In the genomic region with DNA sequence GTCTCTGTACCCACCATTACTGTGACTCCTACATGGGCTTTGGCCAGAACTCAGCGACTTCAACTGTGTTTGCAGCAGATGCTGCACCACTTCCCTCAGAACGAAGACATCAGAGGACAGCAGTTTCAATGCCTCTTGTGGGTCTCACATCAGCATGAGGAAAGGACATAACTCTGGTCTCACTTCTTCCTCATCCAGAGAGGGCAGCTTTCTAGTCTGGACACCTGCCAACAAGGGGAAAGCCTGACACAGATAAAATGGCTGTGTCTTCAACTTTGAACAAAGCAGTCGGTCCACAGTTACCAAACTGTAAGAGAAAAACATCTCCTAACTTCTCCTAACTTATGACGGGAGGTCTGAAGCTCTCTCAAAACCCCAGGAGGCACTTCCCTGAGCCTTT, we compare ENCODE assay signal across 29 mouse cellular contexts. TPM values are rescaled to one million over a fixed set of nuclear protein-coding genes. Genes with fewer than 3 reads are reported as not detected.
DNase-seq lines count a peak whose midpoint lies in the region; ATAC-seq and TF ChIP-seq lines count a peak whose summit lies in the region.
"Had no signal": no experiment of that assay in that cellular context is flagged by ENCODE, and none has a peak within 500 bp of the region (broad histone marks: within the 10 kb centered on the region; RNA-seq: fewer than 3 reads in every experiment).

No protein-coding gene starts in this region.

- TF ChIP-seq RAD21 in MEL (IDR thresholded peaks at IDR 0.05; ENCODE audit: low read depth, low read length), result no peak

- no peaks in the 10 kb centered on the region; the same call in 1 of the 2 replicates for H3K4me1 ChIP-seq in lung, embryonic 15.5 days
- H3K4me1 ChIP-seq in lung, adult 2 months (ENCODE audit: control insufficient read depth, insufficient read depth, low read length), result no peaks in the 10 kb centered on the region
- H3K4me1 ChIP-seq in lung, postnatal 0 days (ENCODE audit: insufficient read depth, low read depth, low read length), result no peaks in the 10 kb centered on the region
- no peaks in the 10 kb centered on the region for H3K4me1 ChIP-seq in MEL (ENCODE audit: control insufficient read depth in 1 of 2, insufficient read depth in 2 of 2, low read length in 2 of 2)
- H3K4me1 ChIP-seq: embryonic facial prominence, embryonic 13.5 days; embryonic facial prominence, embryonic 15.5 days; forebrain, embryonic 12.5 days; forebrain, embryonic 15.5 days had no signal

- H3K79me2 ChIP-seq in MEL (ENCODE audit: control insufficient read depth, insufficient read depth, low read length, poor library complexity), result no peaks in the 10 kb centered on the region

- no peaks in the 10 kb centered on the region for H3K27me3 ChIP-seq in lung, embryonic 15.5 days
- no peaks in the 10 kb centered on the region for H3K27me3 ChIP-seq in lung, postnatal 0 days (replicated peaks; ENCODE audit: insufficient read depth, low read length)
- peaks cover 0 to 1% of the 10 kb centered on the region in 2 experiments; a peak in 2 of 4 replicates for H3K27me3 ChIP-seq in MEL (ENCODE audit: control insufficient read depth in 1 of 2, insufficient read depth in 2 of 2, low read length in 2 of 2)
- H3K27me3 ChIP-seq: embryonic facial prominence, embryonic 13.5 days; embryonic facial prominence, embryonic 15.5 days; forebrain, embryonic 12.5 days; forebrain, embryonic 15.5 days had no signal

- no peaks in the 10 kb centered on the region for H3K36me3 ChIP-seq in lung, embryonic 15.5 days
- no peaks in the 10 kb centered on the region for H3K36me3 ChIP-seq in lung, postnatal 0 days (ENCODE audit: insufficient read depth, low read length)
- no peaks in the 10 kb centered on the region for H3K36me3 ChIP-seq in MEL (ENCODE audit: control insufficient read depth in 1 of 2, insufficient read depth in 2 of 2, low read length in 2 of 2)
- H3K36me3 ChIP-seq: embryonic facial prominence, embryonic 13.5 days; embryonic facial prominence, embryonic 15.5 days; forebrain, embryonic 10.5 days; forebrain, embryonic 12.5 days; forebrain, embryonic 15.5 days had no signal

- no peaks in the 10 kb centered on the region for H3K9me3 ChIP-seq in lung, embryonic 15.5 days
- H3K9me3 ChIP-seq in lung, postnatal 0 days (ENCODE audit: low read length), result no peaks in the 10 kb centered on the region
- H3K9me3 ChIP-seq in MEL (replicated peaks; ENCODE audit: insufficient read depth, low read length), result no peaks in the 10 kb centered on the region
- H3K9me3 ChIP-seq: embryonic facial prominence, embryonic 15.5 days; forebrain, embryonic 10.5 days; forebrain, embryonic 12.5 days; forebrain, embryonic 15.5 days had no signal

- no peak overlapping the region for H3K4me3 ChIP-seq in lung, embryonic 15.5 days
- no peak overlapping the region for H3K4me3 ChIP-seq in lung, adult 2 months (replicated peaks; ENCODE audit: extremely low read depth, low read depth, low read length)
- no peak overlapping the region for H3K4me3 ChIP-seq in lung, postnatal 0 days (ENCODE audit: low read depth, low read length)
- H3K4me3 ChIP-seq in MEL (ENCODE audit: control insufficient read depth in 1 of 2, insufficient read depth in 1 of 2, low read depth in 2 of 2, low read length in 2 of 2), result no peak overlapping the region
- H3K4me3 ChIP-seq: embryonic facial prominence, embryonic 13.5 days; embryonic facial prominence, embryonic 15.5 days; erythroblast, embryonic 14.5 days; forebrain, embryonic 10.5 days; forebrain, embryonic 12.5 days; forebrain, embryonic 15.5 days had no signal

- TF ChIP-seq CTCF in lung, adult 2 months (IDR thresholded peaks at IDR 0.05; ENCODE audit: insufficient read depth, low read length), result no peak
- TF ChIP-seq CTCF in lung, postnatal 0 days (IDR thresholded peaks at IDR 0.05), result no peak
- TF ChIP-seq CTCF in MEL (IDR thresholded peaks at IDR 0.05 in 2 of 3, conservative IDR thresholded peaks at IDR 0.05 in 1 of 3; ENCODE audit: control insufficient read depth in 1 of 3, insufficient read depth in 1 of 3, low read depth in 2 of 3, low read length in 3 of 3, poor library complexity in 1 of 3, severe bottlenecking in 1 of 3), result no peak

- ATAC-seq in lung, embryonic 15.5 days (ENCODE audit: borderline replicate concordance, extremely low read depth, low FRiP score, low TSS enrichment), result peak; percentile 64
- no peak for ATAC-seq in lung, postnatal 0 days
- ATAC-seq: forebrain, embryonic 15.5 days; forebrain, postnatal 0 days had no signal

- H3K4me2 ChIP-seq in lung, embryonic 15.5 days, result no peak overlapping the region
- H3K4me2 ChIP-seq in lung, postnatal 0 days (replicated peaks; ENCODE audit: low read depth, low read length), result no peak overlapping the region
- H3K4me2 ChIP-seq: embryonic facial prominence, embryonic 13.5 days; embryonic facial prominence, embryonic 15.5 days; forebrain, embryonic 12.5 days; forebrain, embryonic 15.5 days had no signal

- H3K27ac ChIP-seq in lung, embryonic 15.5 days, result 0 out of 2 replicates have a peak overlapping the region, but pooled peaks have one; percentile 15
- H3K27ac ChIP-seq in lung, postnatal 0 days (ENCODE audit: low read length), result no peak overlapping the region
- no peak overlapping the region for H3K27ac ChIP-seq in MEL (ENCODE audit: control insufficient read depth, low read depth, low read length)
- H3K27ac ChIP-seq: embryonic facial prominence, embryonic 13.5 days; embryonic facial prominence, embryonic 15.5 days; forebrain, embryonic 10.5 days; forebrain, embryonic 12.5 days; forebrain, embryonic 15.5 days had no signal

- no peak for TF ChIP-seq POLR2A in lung, adult 2 months (IDR thresholded peaks at IDR 0.05; ENCODE audit: borderline replicate concordance, extremely low read depth, low read depth, low read length)
- TF ChIP-seq POLR2A in MEL (IDR thresholded peaks at IDR 0.05; ENCODE audit: control insufficient read depth in 1 of 2, insufficient read depth in 1 of 2, low read depth in 1 of 2, low read length in 2 of 2, poor library complexity in 1 of 2), result no peak

- no peak overlapping the region for H3K9ac ChIP-seq in lung, embryonic 15.5 days
- H3K9ac ChIP-seq in lung, postnatal 0 days (replicated peaks; ENCODE audit: low read depth), result no peak overlapping the region
- no peak overlapping the region for H3K9ac ChIP-seq in MEL (ENCODE audit: control insufficient read depth, low read depth, low read length, poor library complexity, severe bottlenecking)
- H3K9ac ChIP-seq: embryonic facial prominence, embryonic 13.5 days; embryonic facial prominence, embryonic 15.5 days; forebrain, embryonic 12.5 days; forebrain, embryonic 15.5 days; forebrain, postnatal 0 days had no signal

- WGBS in lung, embryonic 15.5 days, result 46% methylated on average over 4 of the region's 4 CpGs
- WGBS in lung, adult 2 months, result 66% methylated on average over 4 of the region's 4 CpGs
- WGBS in lung, postnatal 0 days, result 50% methylated on average over 4 of the region's 4 CpGs

- no peak for TF ChIP-seq EP300 in lung, postnatal 0 days (IDR thresholded peaks at IDR 0.05)
- TF ChIP-seq EP300 in MEL (IDR thresholded peaks at IDR 0.05; ENCODE audit: low read depth in 1 of 2, low read length in 2 of 2), result no peak

- DNase-seq in lung, adult 2 months, result no peak
- DNase-seq in lung, postnatal 0 days (ENCODE audit: low spot score), result peak; percentile 6
- no peak for DNase-seq in lung, postnatal 4 days
- DNase-seq in MEL (ENCODE audit: low read depth, low spot score), result peak; percentile 42
- DNase-seq in MEL-GATA-1-ER (ENCODE audit: extremely low read depth, low read depth), result peak; percentile 20
- no peak for DNase-seq in kidney, adult 9 months
- DNase-seq: adrenal gland, adult 2 months; adrenal gland, postnatal 10 days; adrenal gland, postnatal 25 days; cerebellum, adult 11 months; cerebellum, adult 18-20 months; cerebellum, adult 8-10 months; cerebellum, adult 9-11 months; cerebellum, postnatal 14 days; cerebellum, postnatal 36 days; embryo, embryonic 11 days; forebrain, postnatal 0 days had no signal

TF ChIP-seq in MEL, 35 proteins besides CTCF, POLR2A, EP300 and RAD21:
- no peak for TF ChIP-seq MEF2A (IDR thresholded peaks at IDR 0.05; ENCODE audit: extremely low read depth, insufficient replicate concordance, low read depth, low read length, poor library complexity, severe bottlenecking)
- TF ChIP-seq ZKSCAN1 (IDR thresholded peaks at IDR 0.05; ENCODE audit: low read depth, low read length), result no peak
- TF ChIP-seq TAL1 (IDR thresholded peaks at IDR 0.05; ENCODE audit: low read length), result no peak
- no peak for TF ChIP-seq MXI1 (IDR thresholded peaks at IDR 0.05; ENCODE audit: low read depth, low read length)
- TF ChIP-seq POLR2AphosphoS5 (IDR thresholded peaks at IDR 0.05; ENCODE audit: borderline replicate concordance, low read depth, low read length), result no peak
- TF ChIP-seq MAX (IDR thresholded peaks at IDR 0.05; ENCODE audit: low read length), result no peak
- TF ChIP-seq SMC3 (IDR thresholded peaks at IDR 0.05; ENCODE audit: low read depth, low read length), result no peak
- no peak for TF ChIP-seq MYC (IDR thresholded peaks at IDR 0.05; ENCODE audit: low read depth, low read length)
- no peak for TF ChIP-seq USF1 (IDR thresholded peaks at IDR 0.05; ENCODE audit: low read depth, low read length)
- TF ChIP-seq NRF1 (IDR thresholded peaks at IDR 0.05; ENCODE audit: insufficient read depth, low read depth, low read length, poor library complexity, severe bottlenecking), result no peak
- TF ChIP-seq ZC3H11A (IDR thresholded peaks at IDR 0.05; ENCODE audit: low read depth, low read length), result no peak
- TF ChIP-seq USF2 (IDR thresholded peaks at IDR 0.05; ENCODE audit: borderline replicate concordance in 1 of 2, insufficient read depth in 1 of 2, low read depth in 1 of 2, low read length in 2 of 2), result no peak

RNA-seq across cellular contexts. Expression of gene Slc22a1, which starts 34.5 kb away (rescaled TPM):
- polyA plus RNA-seq in lung, embryonic 15.5 days (2015; fragmentation: Nextera tagmentation; extraction: Ambion mirVana), result 6.3 and 11.1 TPM in 2 replicates
- polyA plus RNA-seq in lung, adult 2 months (2012; rRNA removed), result 0.43 and 1.7 TPM in 2 replicates
- 1.6 and 3.2 TPM in 2 replicates for polyA plus RNA-seq in lung, postnatal 0 days (2015; fragmentation: Nextera tagmentation; extraction: Ambion mirVana)
- not detected in 2 replicates for total RNA-seq in MEL (2012; rRNA removed)
- not detected for polyA plus RNA-seq in MEL (2012; ENCODE audit: insufficient read depth in 1 of 2, insufficient read length in 2 of 2, low read depth in 1 of 2, low replicate concordance in 2 of 2, missing spikeins in 1 of 2)
- total RNA-seq: adrenal gland, postnatal 25 days; common myeloid progenitor, adult 5-6 weeks; forebrain, postnatal 0 days had no signal
- polyA plus RNA-seq: brain, embryonic 14.5 days; C2C12; embryonic facial prominence, embryonic 11.5 days; erythroblast, embryonic 14.5 days; forebrain, embryonic 10.5 days; forebrain, embryonic 15.5 days; forebrain, postnatal 0 days had no signal

RNA-seq across cellular contexts. Expression of gene Slc22a2, which starts 57.2 kb away (rescaled TPM):
- 0.06 TPM in 1 of 2 replicates, not detected in the other for polyA plus RNA-seq in lung, embryonic 15.5 days (2015; fragmentation: Nextera tagmentation; extraction: Ambion mirVana)
- 0.08 TPM in 1 of 2 replicates, not detected in the other for polyA plus RNA-seq in lung, adult 2 months (2012; rRNA removed)
- polyA plus RNA-seq in lung, postnatal 0 days (2015; fragmentation: Nextera tagmentation; extraction: Ambion mirVana), result 0.10 TPM in 1 of 2 replicates, not detected in the other
- not detected in 2 replicates for total RNA-seq in MEL (2012; rRNA removed)
- polyA plus RNA-seq in MEL (2012; ENCODE audit: insufficient read depth in 1 of 2, insufficient read length in 2 of 2, low read depth in 1 of 2, low replicate concordance in 2 of 2, missing spikeins in 1 of 2), result not detected
- total RNA-seq: adrenal gland, adult 2 months; common myeloid progenitor, adult 5-6 weeks; ES-E14 had no signal
- polyA plus RNA-seq: C2C12; embryonic facial prominence, embryonic 11.5 days; embryonic facial prominence, embryonic 13.5 days; erythroblast, embryonic 14.5 days; forebrain, embryonic 10.5 days; forebrain, embryonic 12.5 days had no signal

Comparison
In these comparisons a context has a peak if more than half of its experiments do, and no peak if none do; other contexts are left out.
1. DNase-seq: peak in lung, postnatal 0 days (single experiment), MEL (single experiment) and MEL-GATA-1-ER (single experiment); none in lung, adult 2 months (single experiment), lung, postnatal 4 days (0 of 2) and kidney, adult 9 months (single experiment).